Mouse (Mus musculus) liver, adult 2 months (tissue): ENCODE results near the gene Muc3.

Experiments
- CTCF ChIP-seq: fragments of 200-500 bp; IDR thresholded peaks from 2 replicates; pipeline ENCODE4 v1.5.1; 2011; ENCODE audit warnings: low read depth, low read length, control low read depth
- POLR2A ChIP-seq: fragments of 200-500 bp; IDR thresholded peaks from 2 replicates; pipeline ENCODE4 v1.6.1; 2011; ENCODE audit warnings: low read length, control low read depth; ENCODE audit not compliant: insufficient read depth; ENCODE audit errors: extremely low read depth

GRCm38 (mm10) chr5:137100660-137101059 lies 48.5 kb downstream of the Muc3 start:
- TF ChIP-seq CTCF (no peak), POLR2A (no peak)
